Mouse (Mus musculus): Measurements from ENCODE around the gene Slc8b1. TPM values are rescaled to one million over a fixed set of nuclear protein-coding genes. Genes with fewer than 3 reads are reported as not detected.

Slc8b1 gene
- polyA plus RNA-seq, 1 experiment from 2014 or later = 1.6 TPM

DNA sequence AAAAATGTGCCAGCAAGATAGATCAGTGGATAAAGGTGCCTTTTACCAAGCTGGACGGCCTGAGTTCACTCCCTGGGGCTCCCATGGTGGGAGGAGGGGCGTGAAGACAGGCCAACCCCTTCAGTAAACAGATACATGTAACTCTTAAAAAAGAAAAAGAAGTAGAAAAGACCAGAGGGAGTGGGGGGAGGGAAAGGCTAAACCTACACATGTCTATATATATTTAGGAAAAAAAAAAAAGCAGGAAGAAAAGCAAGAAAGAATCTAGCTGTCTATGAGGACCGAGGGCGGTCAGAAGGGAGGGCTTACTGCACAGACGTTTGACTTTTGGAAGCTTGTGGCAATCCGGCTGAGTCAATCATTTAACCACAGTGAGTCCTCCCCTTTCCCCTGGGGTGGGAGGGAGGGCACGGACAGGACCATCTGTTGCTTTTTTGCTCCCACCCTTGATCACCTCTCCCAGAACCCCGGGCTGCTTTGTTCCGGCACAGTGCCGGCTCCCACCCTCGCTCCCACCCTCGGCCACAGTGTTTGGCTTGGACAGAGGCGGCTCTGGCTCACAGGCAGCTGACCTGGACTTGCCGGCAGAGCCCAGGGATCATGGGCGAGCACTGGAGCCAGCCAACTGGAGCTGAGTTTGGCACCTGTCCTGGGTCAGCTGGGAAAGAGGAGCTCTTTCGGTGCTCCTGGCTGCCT, 49.8 kb downstream of the Slc8b1 start:
- Histone ChIP-seq H3K9ac (ENCODE audit: low read length) (no peak overlapping the region), H3K4me2 (ENCODE audit: low read depth, severe bottlenecking) (no peak overlapping the region), H3K4me1 (ENCODE audit: control insufficient read depth, insufficient read depth, low read length) (peaks cover 32% of the 10 kb centered on the region), H3K9me3 (ENCODE audit: control insufficient read depth, low read length) (no peaks in the 10 kb centered on the region), H3K36me3 (ENCODE audit: control insufficient read depth, insufficient read depth, low read length) (peaks cover 12% of the 10 kb centered on the region), H3K27ac (replicated peaks; ENCODE audit: low read depth, low read length) (no peak overlapping the region), H3K27me3 (ENCODE audit: control insufficient read depth, insufficient read depth, low read length) (no peaks in the 10 kb centered on the region), H3K4me3 (ENCODE audit: low read depth, low read length) (no peak overlapping the region)
- 16% methylated on average over 16 of the region's 16 CpGs for WGBS
- ATAC-seq (ENCODE audit: insufficient number of reproducible peaks, low FRiP score, low TSS enrichment, low read depth) (no peak), DNase-seq (ENCODE audit: low spot score) (peak; percentile 58)

DNA sequence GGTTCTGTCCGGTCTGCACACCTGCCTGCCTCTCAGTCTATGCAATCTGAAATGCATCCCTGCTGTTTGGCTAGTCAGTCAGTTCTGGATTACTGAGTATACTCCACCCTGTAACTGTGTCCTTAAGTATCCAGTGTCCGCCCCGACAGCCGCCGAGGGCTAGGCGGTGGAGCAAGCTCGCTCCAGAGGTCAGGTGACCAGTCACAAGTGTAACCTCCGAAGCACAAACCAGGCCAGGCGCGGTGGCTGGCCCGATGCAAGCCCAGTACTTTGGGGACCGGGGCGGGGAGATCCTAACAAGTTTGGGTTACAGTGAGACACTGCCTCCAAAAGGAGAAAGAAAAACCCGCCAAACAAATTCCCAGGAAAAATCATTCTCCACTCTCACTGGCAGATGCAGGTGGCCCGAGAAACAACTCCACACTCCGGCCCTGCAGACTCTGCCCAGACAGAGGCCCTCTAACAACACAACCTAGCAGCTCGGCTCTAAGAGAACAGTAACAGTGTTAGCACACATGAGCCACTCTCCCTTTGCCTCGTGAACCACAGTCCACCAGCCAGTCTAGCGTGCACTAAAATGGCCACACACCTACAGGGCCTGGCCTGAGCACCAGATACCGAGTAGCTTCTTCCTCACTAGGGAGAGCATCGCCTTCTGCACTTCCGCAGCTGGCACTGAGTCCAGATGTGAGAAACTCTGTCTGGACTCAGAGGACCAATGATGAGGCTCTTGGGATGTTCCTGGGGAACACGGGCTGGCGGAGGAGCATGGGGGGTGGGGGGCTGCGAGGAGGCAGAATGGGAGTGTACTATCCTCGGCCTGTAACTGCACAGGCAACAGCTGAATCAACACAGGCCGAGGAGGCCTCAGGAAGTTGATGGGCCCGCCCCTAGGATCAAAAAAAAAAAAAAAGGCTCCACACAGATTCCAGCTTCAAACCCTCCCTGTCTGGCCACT, 52.3 kb downstream of the Slc8b1 start:
- H3K4me2 ChIP-seq (ENCODE audit: low read depth, severe bottlenecking) = no peak overlapping the region
- H3K9ac ChIP-seq (ENCODE audit: low read length) = no peak overlapping the region
- H3K9me3 ChIP-seq (ENCODE audit: control insufficient read depth, low read length) = no peaks in the 10 kb centered on the region
- peaks cover 56% of the 10 kb centered on the region for H3K4me1 ChIP-seq (ENCODE audit: control insufficient read depth, insufficient read depth, low read length)
- no peaks in the 10 kb centered on the region for H3K27me3 ChIP-seq (ENCODE audit: control insufficient read depth, insufficient read depth, low read length)
- 58% methylated on average over 28 of the region's 28 CpGs for WGBS
- ATAC-seq (ENCODE audit: insufficient number of reproducible peaks, low FRiP score, low TSS enrichment, low read depth) (no peak), DNase-seq (ENCODE audit: low spot score) (peak; percentile 45)
- H3K27ac ChIP-seq (replicated peaks; ENCODE audit: low read depth, low read length) = peak overlapping the region; percentile 79
- no peak overlapping the region for H3K4me3 ChIP-seq (ENCODE audit: low read depth, low read length)
- no peaks in the 10 kb centered on the region for H3K36me3 ChIP-seq (ENCODE audit: control insufficient read depth, insufficient read depth, low read length)

DNA sequence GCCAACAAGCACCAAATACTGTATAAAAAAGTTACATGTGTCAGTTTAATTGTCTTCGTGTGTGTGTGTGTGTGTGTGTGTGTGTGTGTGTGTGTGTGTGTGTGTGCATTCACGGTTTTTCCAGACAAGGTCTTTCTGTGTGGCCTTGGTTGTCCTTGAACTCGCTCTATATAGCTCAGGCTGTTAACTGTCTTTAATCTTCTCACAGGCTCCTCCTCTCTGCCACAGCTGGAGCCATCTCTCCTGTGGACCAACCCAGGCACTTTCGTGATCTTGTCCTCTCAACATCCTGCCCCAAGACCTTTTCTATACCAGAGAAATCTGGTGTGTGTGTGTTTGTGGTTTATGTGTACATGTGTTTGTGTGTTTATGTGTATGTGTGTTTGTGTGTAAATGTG, 52.9 kb downstream of the Slc8b1 start:
- no peaks in the 10 kb centered on the region for H3K27me3 ChIP-seq (ENCODE audit: control insufficient read depth, insufficient read depth, low read length)
- DNase-seq (ENCODE audit: low spot score) (no peak), ATAC-seq (ENCODE audit: insufficient number of reproducible peaks, low FRiP score, low TSS enrichment, low read depth) (no peak)
- H3K36me3 ChIP-seq (ENCODE audit: control insufficient read depth, insufficient read depth, low read length) = no peaks in the 10 kb centered on the region
- H3K4me3 ChIP-seq (ENCODE audit: low read depth, low read length) = no peak overlapping the region
- no peak overlapping the region for H3K4me2 ChIP-seq (ENCODE audit: low read depth, severe bottlenecking)
- 54% methylated on average over 4 of the region's 4 CpGs for WGBS
- no peak overlapping the region for H3K9ac ChIP-seq (ENCODE audit: low read length)
- peaks cover 63% of the 10 kb centered on the region for H3K4me1 ChIP-seq (ENCODE audit: control insufficient read depth, insufficient read depth, low read length)
- peak overlapping the region; percentile 79; the same call in 1 of the 2 replicates for H3K27ac ChIP-seq (replicated peaks; ENCODE audit: low read depth, low read length)
- H3K9me3 ChIP-seq (ENCODE audit: control insufficient read depth, low read length) = no peaks in the 10 kb centered on the region

DNA sequence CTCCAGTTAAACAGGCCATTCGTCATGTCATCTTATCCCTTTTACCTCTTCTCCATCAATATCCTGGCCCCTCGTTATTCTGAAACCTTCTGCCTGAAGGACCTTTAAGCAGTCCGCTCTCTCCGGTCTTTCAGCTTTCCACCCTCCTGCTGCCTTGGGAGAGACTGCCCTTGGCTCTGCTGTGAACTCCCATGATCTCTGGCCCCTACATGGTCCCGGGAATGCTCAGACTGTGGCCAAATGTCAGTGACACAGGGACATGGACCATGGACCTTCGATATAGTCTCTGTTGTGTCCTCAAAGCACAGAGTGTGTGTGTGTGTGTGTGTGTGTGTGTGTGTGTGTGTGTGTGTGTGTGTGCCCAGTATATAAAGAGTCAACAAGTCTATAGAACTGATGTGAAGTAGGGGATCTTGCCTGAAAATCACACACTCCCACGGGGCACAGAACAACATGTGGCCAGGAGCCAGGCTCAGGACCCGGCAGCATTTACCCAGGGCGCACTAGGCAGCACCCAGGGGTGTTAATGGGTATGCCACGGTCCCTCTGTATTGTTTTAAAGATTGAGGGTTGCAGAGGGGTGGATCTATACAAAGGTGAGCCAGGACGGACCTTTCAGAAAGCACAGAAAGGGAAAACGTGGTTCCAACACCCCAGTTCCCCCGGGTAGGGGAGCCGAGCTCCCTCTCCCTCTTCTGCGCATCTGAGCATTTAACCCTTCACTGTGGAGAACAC, 54.4 kb downstream of the Slc8b1 start:
- ATAC-seq (ENCODE audit: insufficient number of reproducible peaks, low FRiP score, low TSS enrichment, low read depth) (no peak), DNase-seq (ENCODE audit: low spot score) (no peak)
- H3K27me3 ChIP-seq (ENCODE audit: control insufficient read depth, insufficient read depth, low read length) = no peaks in the 10 kb centered on the region
- no peaks in the 10 kb centered on the region for H3K36me3 ChIP-seq (ENCODE audit: control insufficient read depth, insufficient read depth, low read length)
- no peak overlapping the region; the same call in 1 of the 2 replicates for H3K9ac ChIP-seq (ENCODE audit: low read length)
- no peaks in the 10 kb centered on the region for H3K9me3 ChIP-seq (ENCODE audit: control insufficient read depth, low read length)
- no peak overlapping the region for H3K4me3 ChIP-seq (ENCODE audit: low read depth, low read length)
- H3K4me1 ChIP-seq (ENCODE audit: control insufficient read depth, insufficient read depth, low read length) = peaks cover 66% of the 10 kb centered on the region
- H3K27ac ChIP-seq (replicated peaks; ENCODE audit: low read depth, low read length) = peak overlapping the region; percentile 22; the same call in 1 of the 2 replicates
- 40% methylated on average over 15 of the region's 15 CpGs for WGBS
- no peak overlapping the region for H3K4me2 ChIP-seq (ENCODE audit: low read depth, severe bottlenecking)

DNA sequence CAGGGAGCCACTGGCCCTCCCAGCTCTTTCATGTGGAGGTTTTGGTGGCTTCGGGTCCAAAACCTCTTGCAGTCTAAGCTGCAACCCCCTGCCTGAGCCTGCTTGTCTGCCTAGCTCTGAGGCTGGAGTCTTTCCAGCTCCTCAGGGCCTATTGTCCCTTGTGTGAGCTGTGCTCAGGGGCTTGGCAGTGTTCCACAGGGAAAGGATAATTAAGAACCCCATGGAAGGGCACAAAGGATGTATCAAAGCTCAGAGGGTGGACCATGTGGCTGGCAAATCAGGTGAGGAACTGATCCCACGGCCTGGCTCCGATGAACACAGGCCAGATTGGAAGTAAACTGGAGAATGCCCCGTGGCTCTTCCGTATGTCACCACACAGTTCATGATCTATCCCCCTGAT, 55.1 kb downstream of the Slc8b1 start:
- Histone ChIP-seq H3K27ac (replicated peaks; ENCODE audit: low read depth, low read length) (0 out of 2 replicates have a peak overlapping the region, but pooled peaks have one; percentile 22), H3K36me3 (ENCODE audit: control insufficient read depth, insufficient read depth, low read length) (no peaks in the 10 kb centered on the region), H3K4me3 (ENCODE audit: low read depth, low read length) (no peak overlapping the region), H3K27me3 (ENCODE audit: control insufficient read depth, insufficient read depth, low read length) (no peaks in the 10 kb centered on the region), H3K9me3 (ENCODE audit: control insufficient read depth, low read length) (no peaks in the 10 kb centered on the region), H3K4me2 (ENCODE audit: low read depth, severe bottlenecking) (no peak overlapping the region), H3K9ac (ENCODE audit: low read length) (no peak overlapping the region; the same call in 1 of the 2 replicates), H3K4me1 (ENCODE audit: control insufficient read depth, insufficient read depth, low read length) (peaks cover 65% of the 10 kb centered on the region)
- ATAC-seq (ENCODE audit: insufficient number of reproducible peaks, low FRiP score, low TSS enrichment, low read depth) = no peak
- no peak for DNase-seq (ENCODE audit: low spot score)
- 71% methylated on average over 5 of the region's 5 CpGs for WGBS

DNA sequence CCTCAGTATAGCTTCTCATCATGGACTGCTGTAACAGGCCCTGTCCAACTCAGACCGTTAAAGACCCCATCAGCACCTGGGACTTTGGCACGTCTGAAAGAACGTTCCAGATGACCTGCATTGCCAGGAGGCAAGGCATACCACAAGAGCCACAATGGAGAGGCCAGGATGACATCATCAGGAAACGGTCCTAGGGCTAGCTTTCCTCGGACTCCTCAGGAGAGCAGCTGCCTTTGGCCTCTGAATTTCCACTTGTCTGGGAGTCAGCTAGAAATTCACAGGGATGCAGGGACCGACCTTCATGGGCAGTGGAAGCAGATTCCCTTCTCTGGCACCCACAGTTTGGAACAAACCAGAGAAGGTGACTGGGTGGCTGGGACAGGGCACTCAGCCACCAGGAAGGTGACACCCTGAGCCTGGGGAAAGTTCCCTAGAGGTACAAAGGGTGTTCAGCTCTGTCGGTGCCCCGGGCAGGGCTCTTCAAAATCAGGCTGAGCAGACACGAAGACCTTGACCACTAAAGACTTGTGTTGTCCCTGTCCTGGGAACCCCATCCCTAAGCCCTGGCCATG, 55.8 kb downstream of the Slc8b1 start:
- Histone ChIP-seq H3K27me3 (ENCODE audit: control insufficient read depth, insufficient read depth, low read length) (no peaks in the 10 kb centered on the region), H3K9ac (ENCODE audit: low read length) (0 out of 2 replicates have a peak overlapping the region, but pooled peaks have one; percentile 22), H3K4me1 (ENCODE audit: control insufficient read depth, insufficient read depth, low read length) (peaks cover 70% of the 10 kb centered on the region), H3K4me2 (ENCODE audit: low read depth, severe bottlenecking) (peak overlapping the region; percentile 26), H3K4me3 (ENCODE audit: low read depth, low read length) (no peak overlapping the region), H3K27ac (replicated peaks; ENCODE audit: low read depth, low read length) (peak overlapping the region; percentile 85), H3K36me3 (ENCODE audit: control insufficient read depth, insufficient read depth, low read length) (no peaks in the 10 kb centered on the region), H3K9me3 (ENCODE audit: control insufficient read depth, low read length) (no peaks in the 10 kb centered on the region)
- 42% methylated on average over 9 of the region's 9 CpGs for WGBS
- peak; percentile 40 for DNase-seq (ENCODE audit: low spot score)
- no peak for ATAC-seq (ENCODE audit: insufficient number of reproducible peaks, low FRiP score, low TSS enrichment, low read depth)

DNA sequence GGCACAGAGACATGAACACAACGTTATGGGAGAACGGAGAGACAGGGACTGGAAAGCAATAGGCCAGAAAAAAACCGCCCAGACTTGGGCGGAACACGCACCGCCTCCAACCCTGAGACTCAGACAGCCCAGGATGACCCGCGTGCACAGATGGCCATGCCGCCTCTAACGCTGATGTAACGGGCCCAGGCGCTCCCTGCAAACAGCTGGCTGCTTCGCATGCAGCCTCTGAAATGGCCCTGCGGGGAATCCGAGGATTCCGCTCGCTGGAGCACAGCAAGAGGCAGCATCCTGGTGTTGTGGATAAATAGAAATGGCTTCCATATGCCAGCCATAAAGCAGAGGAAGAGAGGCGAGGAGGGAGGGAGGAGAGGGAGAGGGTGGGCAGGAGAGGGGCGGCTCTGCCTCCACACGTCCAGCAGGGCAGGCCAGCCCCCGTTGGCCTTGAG, 56.3 kb downstream of the Slc8b1 start:
- Histone ChIP-seq H3K4me1 (ENCODE audit: control insufficient read depth, insufficient read depth, low read length) (peaks cover 70% of the 10 kb centered on the region), H3K9me3 (ENCODE audit: control insufficient read depth, low read length) (no peaks in the 10 kb centered on the region), H3K27me3 (ENCODE audit: control insufficient read depth, insufficient read depth, low read length) (no peaks in the 10 kb centered on the region), H3K4me2 (ENCODE audit: low read depth, severe bottlenecking) (peak overlapping the region; percentile 26), H3K27ac (replicated peaks; ENCODE audit: low read depth, low read length) (peak overlapping the region; percentile 85), H3K9ac (ENCODE audit: low read length) (peak overlapping the region; percentile 22; the same call in 1 of the 2 replicates), H3K4me3 (ENCODE audit: low read depth, low read length) (no peak overlapping the region), H3K36me3 (ENCODE audit: control insufficient read depth, insufficient read depth, low read length) (no peaks in the 10 kb centered on the region)
- ATAC-seq (ENCODE audit: insufficient number of reproducible peaks, low FRiP score, low TSS enrichment, low read depth) (peak; percentile 28; the same call in 1 of the 2 replicates), DNase-seq (ENCODE audit: low spot score) (peak; percentile 76)
- 6% methylated on average over 21 of the region's 21 CpGs for WGBS
